Mouse (Mus musculus): ENCODE data around the gene Sympk. TPM values are rescaled to one million over a fixed set of nuclear protein-coding genes. Genes with fewer than 3 reads are reported as not detected.

Gene Sympk
- polyA plus RNA-seq, 1 experiment from 2014 or later, result 36.0 TPM

DNA sequence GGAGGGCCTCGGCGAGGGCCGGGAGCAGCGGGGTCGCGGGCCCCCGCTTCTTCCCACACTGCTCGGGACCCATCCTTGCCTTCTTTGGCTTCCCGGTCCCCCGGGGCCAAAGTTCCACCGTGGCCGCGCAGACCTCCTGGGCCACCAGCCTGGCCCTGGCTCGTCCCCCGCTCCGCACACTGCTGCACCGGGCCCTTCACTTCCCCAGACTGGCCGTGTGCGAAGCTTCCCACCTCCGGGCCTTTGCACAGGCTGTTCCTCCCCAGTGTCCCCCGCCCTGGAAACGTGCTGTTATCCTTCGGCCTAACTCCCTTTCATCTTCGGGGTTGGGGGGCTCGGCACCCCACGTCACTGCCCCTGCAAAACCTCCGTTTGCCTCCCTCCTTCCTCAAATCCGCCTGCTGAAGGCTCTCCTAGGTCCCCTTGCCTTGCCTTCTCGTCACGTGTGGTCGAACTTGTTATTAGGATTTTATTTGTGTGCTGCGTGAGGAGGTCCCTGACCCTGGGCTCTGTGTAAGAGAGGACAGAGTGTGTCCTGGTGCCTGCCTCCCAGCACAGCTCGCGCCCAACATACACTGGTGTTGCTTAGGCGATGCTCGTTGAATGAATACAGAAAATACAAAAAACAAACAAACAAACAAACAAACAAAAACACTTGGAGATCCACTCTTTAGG lies 541 bp downstream of the Sympk start:
- H3K4me2 ChIP-seq (ENCODE audit: low read depth, severe bottlenecking), result peak overlapping the region; percentile 82
- peak; percentile 56 for DNase-seq (ENCODE audit: low spot score)
- H3K27me3 ChIP-seq (ENCODE audit: control insufficient read depth, insufficient read depth, low read length), result peaks cover 32% of the 10 kb centered on the region
- H3K27ac ChIP-seq (replicated peaks; ENCODE audit: low read depth, low read length), result 0 out of 2 replicates have a peak overlapping the region, but pooled peaks have one; percentile 47
- peak overlapping the region; percentile 86 for H3K9ac ChIP-seq (ENCODE audit: low read length)
- H3K36me3 ChIP-seq (ENCODE audit: control insufficient read depth, insufficient read depth, low read length), result peaks cover 7% of the 10 kb centered on the region
- H3K4me3 ChIP-seq (ENCODE audit: low read depth, low read length), result peak overlapping the region; percentile 85
- H3K4me1 ChIP-seq (ENCODE audit: control insufficient read depth, insufficient read depth, low read length), result peaks cover 6% of the 10 kb centered on the region; the same call in 1 of the 2 replicates
- no peaks in the 10 kb centered on the region for H3K9me3 ChIP-seq (ENCODE audit: control insufficient read depth, low read length)
- WGBS, result 2% methylated on average over 27 of the region's 36 CpGs
- ATAC-seq (ENCODE audit: insufficient number of reproducible peaks, low FRiP score, low TSS enrichment, low read depth), result peak; percentile 37

DNA sequence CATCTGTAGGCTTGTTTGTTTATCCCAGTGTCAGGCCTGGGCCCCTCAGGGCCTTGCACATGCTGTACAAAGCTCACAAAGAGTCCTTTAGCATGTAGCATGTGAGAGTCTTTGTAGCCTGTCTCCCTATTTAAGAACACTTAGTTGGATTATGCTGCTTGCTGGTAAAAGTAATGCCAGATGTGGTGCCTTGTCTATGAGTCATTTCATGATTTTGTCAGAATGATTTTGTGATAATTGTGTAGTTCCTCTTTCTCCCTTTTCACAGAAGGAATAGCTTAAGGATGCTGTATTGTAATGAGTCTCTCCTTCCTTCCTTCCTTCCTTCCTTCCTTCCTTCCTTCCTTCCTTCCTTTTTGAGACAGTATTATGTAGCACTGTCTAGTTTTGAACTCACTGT lies 3.9 kb downstream of the Sympk start:
- no peak overlapping the region for H3K27ac ChIP-seq (replicated peaks; ENCODE audit: low read depth, low read length)
- H3K36me3 ChIP-seq (ENCODE audit: control insufficient read depth, insufficient read depth, low read length), result peaks cover 22% of the 10 kb centered on the region
- ATAC-seq (ENCODE audit: insufficient number of reproducible peaks, low FRiP score, low TSS enrichment, low read depth) (no peak), DNase-seq (ENCODE audit: low spot score) (no peak)
- no peaks in the 10 kb centered on the region for H3K9me3 ChIP-seq (ENCODE audit: control insufficient read depth, low read length)
- peaks cover 6% of the 10 kb centered on the region; the same call in 1 of the 2 replicates for H3K4me1 ChIP-seq (ENCODE audit: control insufficient read depth, insufficient read depth, low read length)
- H3K4me2 ChIP-seq (ENCODE audit: low read depth, severe bottlenecking), result no peak overlapping the region
- H3K9ac ChIP-seq (ENCODE audit: low read length), result no peak overlapping the region
- H3K27me3 ChIP-seq (ENCODE audit: control insufficient read depth, insufficient read depth, low read length), result peaks cover 7% of the 10 kb centered on the region
- H3K4me3 ChIP-seq (ENCODE audit: low read depth, low read length), result no peak overlapping the region

DNA sequence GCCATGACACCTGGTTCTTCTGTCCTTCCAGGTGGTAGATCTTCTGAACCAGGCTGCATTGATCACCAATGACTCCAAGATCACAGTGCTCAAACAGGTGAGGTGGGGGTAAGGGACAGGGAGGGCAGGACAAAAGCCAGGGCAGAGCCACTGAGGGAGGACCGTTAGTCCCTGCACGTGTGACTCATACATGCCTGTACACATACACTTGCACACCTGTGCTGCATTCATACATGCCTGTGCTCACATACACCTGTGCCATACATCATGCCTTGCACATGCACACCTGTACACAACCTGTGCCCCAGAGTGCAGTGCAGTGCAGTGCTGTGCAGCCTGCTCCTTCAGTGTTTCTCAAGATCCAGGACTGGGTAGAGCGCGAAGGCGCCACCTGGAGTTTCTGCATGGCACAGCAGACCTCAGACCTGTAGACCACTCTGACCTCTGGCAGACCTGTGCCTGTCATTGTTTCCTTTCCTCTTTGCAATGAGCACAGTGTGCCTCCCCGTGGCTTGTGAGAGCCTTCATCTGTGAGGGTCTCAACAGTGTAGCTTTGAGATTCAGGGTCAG lies 5.0 kb downstream of the Sympk start:
- Histone ChIP-seq H3K9me3 (ENCODE audit: control insufficient read depth, low read length) (no peaks in the 10 kb centered on the region), H3K36me3 (ENCODE audit: control insufficient read depth, insufficient read depth, low read length) (peaks cover 24% of the 10 kb centered on the region), H3K27ac (replicated peaks; ENCODE audit: low read depth, low read length) (no peak overlapping the region), H3K9ac (ENCODE audit: low read length) (no peak overlapping the region), H3K4me1 (ENCODE audit: control insufficient read depth, insufficient read depth, low read length) (peaks cover 6% of the 10 kb centered on the region; the same call in 1 of the 2 replicates), H3K4me3 (ENCODE audit: low read depth, low read length) (no peak overlapping the region), H3K27me3 (ENCODE audit: control insufficient read depth, insufficient read depth, low read length) (no peaks in the 10 kb centered on the region), H3K4me2 (ENCODE audit: low read depth, severe bottlenecking) (no peak overlapping the region)
- ATAC-seq (ENCODE audit: insufficient number of reproducible peaks, low FRiP score, low TSS enrichment, low read depth) (peak; percentile 28; the same call in 1 of the 2 replicates), DNase-seq (ENCODE audit: low spot score) (peak; percentile 81)
- WGBS, result 66% methylated on average over 6 of the region's 6 CpGs

DNA sequence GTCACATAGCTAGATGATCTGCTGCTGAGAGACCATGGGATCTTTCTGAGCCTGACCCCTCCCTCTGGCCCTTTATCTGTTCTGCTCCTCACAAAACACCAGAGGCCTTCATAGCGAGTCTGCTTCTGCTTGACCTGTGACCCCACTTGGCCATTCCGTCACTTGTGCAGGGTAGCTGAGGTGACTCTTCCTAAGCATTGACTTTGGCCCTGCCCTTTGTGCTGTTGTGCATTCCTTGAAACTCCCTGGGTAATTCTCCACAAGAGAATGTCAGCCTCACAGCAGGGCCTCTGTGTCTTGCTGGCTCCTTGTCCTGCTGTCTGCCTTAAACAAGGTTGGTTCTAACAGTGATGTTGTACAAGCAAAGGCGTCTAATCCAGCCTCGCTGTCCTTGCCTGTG lies 7.5 kb downstream of the Sympk start:
- Histone ChIP-seq H3K27me3 (ENCODE audit: control insufficient read depth, insufficient read depth, low read length) (no peaks in the 10 kb centered on the region), H3K9me3 (ENCODE audit: control insufficient read depth, low read length) (no peaks in the 10 kb centered on the region), H3K4me1 (ENCODE audit: control insufficient read depth, insufficient read depth, low read length) (no peaks in the 10 kb centered on the region), H3K4me2 (ENCODE audit: low read depth, severe bottlenecking) (no peak overlapping the region), H3K4me3 (ENCODE audit: low read depth, low read length) (no peak overlapping the region), H3K9ac (ENCODE audit: low read length) (no peak overlapping the region), H3K36me3 (ENCODE audit: control insufficient read depth, insufficient read depth, low read length) (peaks cover 34% of the 10 kb centered on the region), H3K27ac (replicated peaks; ENCODE audit: low read depth, low read length) (no peak overlapping the region)
- ATAC-seq (ENCODE audit: insufficient number of reproducible peaks, low FRiP score, low TSS enrichment, low read depth) (no peak), DNase-seq (ENCODE audit: low spot score) (no peak)
- 87% methylated on average over 4 of the region's 4 CpGs for WGBS

DNA sequence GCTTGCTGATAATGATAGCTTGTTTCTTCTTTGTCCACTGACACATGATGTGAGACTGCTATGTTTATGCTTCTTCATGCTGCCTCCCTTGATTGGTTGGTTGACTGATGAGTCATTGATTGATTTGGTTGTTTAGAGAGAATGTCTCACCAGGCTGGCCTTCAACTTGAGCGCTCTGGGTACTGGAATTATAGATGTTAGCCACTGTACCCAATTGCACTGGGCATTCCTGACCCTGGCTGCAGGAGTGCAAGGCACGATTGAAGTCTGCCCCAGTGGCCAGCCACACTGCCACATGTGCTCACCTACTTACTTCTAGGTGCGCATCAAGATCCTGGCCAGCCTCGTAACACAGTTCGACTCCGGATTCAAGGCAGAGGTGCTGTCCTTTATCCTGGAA lies 20.4 kb downstream of the Sympk start:
- WGBS, result 95% methylated on average over 6 of the region's 6 CpGs
- H3K36me3 ChIP-seq (ENCODE audit: control insufficient read depth, insufficient read depth, low read length), result peaks cover 56% of the 10 kb centered on the region
- no peaks in the 10 kb centered on the region for H3K9me3 ChIP-seq (ENCODE audit: control insufficient read depth, low read length)
- H3K27ac ChIP-seq (replicated peaks; ENCODE audit: low read depth, low read length), result no peak overlapping the region
- no peak overlapping the region for H3K4me3 ChIP-seq (ENCODE audit: low read depth, low read length)
- H3K9ac ChIP-seq (ENCODE audit: low read length), result no peak overlapping the region
- no peak overlapping the region for H3K4me2 ChIP-seq (ENCODE audit: low read depth, severe bottlenecking)
- DNase-seq (ENCODE audit: low spot score) (no peak), ATAC-seq (ENCODE audit: insufficient number of reproducible peaks, low FRiP score, low TSS enrichment, low read depth) (no peak)
- no peaks in the 10 kb centered on the region for H3K4me1 ChIP-seq (ENCODE audit: control insufficient read depth, insufficient read depth, low read length)
- no peaks in the 10 kb centered on the region for H3K27me3 ChIP-seq (ENCODE audit: control insufficient read depth, insufficient read depth, low read length)

DNA sequence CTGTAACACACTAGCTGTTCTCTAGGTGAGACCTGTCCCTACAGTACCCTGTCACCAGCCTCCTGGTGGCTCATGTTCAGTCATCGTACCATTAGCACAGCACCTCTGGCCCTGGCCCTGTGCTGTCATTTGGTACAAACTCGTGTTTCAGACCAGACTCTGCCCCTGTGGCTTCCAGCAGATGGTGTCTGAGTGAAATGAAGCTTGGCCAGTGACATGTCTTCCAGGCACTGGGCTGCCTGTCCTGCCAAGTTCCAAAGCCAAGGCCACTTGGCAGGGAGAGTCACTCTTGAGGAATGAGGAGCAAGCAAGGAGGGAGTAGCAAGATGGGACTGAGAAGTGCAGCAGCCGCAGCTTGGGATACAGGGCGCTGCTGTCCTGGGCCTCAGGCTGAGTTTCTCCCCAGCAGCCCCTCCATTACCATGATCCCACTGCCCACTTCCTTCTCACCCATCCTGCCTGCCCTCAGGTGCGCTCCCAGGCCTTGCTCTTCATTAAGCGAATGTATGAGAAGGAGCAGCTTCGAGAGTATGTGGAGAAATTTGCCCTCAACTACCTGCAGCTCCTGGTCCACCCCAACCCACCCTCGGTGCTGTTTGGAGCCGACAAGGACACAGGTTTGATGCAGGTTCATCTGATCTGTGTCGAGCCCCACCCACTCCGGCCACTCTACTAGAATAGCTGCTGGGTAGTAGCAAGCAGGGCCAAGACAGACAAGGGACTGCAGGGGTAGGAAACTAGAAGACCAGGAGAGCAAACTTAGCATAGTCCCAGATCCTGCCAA lies 22.3 kb downstream of the Sympk start:
- DNase-seq (ENCODE audit: low spot score), result no peak
- Histone ChIP-seq H3K27ac (replicated peaks; ENCODE audit: low read depth, low read length) (no peak overlapping the region), H3K4me1 (ENCODE audit: control insufficient read depth, insufficient read depth, low read length) (no peaks in the 10 kb centered on the region)

DNA sequence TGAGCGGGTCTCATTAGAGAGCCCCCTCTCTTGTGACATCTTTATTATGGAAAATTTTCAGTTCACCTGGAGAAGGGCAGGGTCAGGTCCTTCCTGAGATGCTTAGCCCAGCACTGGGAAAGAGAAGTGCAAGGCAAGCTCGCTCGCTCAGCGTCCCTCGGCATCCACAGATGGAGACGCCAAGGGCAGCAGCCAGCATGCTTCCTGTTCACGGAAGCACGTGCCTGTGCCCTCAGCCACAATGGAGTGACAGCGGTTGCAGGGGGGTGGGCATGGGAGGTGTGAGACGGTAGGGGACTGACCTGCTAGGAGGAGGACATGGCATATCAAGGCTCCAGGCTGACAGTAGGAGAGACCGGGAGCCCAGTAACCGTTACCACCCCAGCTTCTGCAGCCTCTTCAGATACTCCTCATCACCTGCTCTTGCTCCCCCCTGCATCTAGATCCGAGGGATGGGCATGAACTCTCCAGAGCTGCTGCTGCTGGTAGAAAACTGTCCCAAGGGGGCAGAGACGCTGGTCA lies 23.9 kb downstream of the Sympk start:
- no peak overlapping the region for H3K4me3 ChIP-seq (ENCODE audit: low read depth, low read length)
- no peak overlapping the region for H3K9ac ChIP-seq (ENCODE audit: low read length)
- H3K4me2 ChIP-seq (ENCODE audit: low read depth, severe bottlenecking), result no peak overlapping the region
- ATAC-seq (ENCODE audit: insufficient number of reproducible peaks, low FRiP score, low TSS enrichment, low read depth) (no peak), DNase-seq (ENCODE audit: low spot score) (no peak)
- whole genome bisulfite sequencing, result 85% methylated on average over 14 of the region's 14 CpGs
- H3K27me3 ChIP-seq (ENCODE audit: control insufficient read depth, insufficient read depth, low read length), result no peaks in the 10 kb centered on the region
- H3K27ac ChIP-seq (replicated peaks; ENCODE audit: low read depth, low read length), result no peak overlapping the region
- no peaks in the 10 kb centered on the region for H3K4me1 ChIP-seq (ENCODE audit: control insufficient read depth, insufficient read depth, low read length)
- peaks cover 44% of the 10 kb centered on the region for H3K36me3 ChIP-seq (ENCODE audit: control insufficient read depth, insufficient read depth, low read length)
- H3K9me3 ChIP-seq (ENCODE audit: control insufficient read depth, low read length), result no peaks in the 10 kb centered on the region

More for the DNA sequence above, 22.3 kb downstream of the Sympk start:
- Histone ChIP-seq H3K9me3 (ENCODE audit: control insufficient read depth, low read length) (no peaks in the 10 kb centered on the region), H3K36me3 (ENCODE audit: control insufficient read depth, insufficient read depth, low read length) (peaks cover 43% of the 10 kb centered on the region), H3K4me3 (ENCODE audit: low read depth, low read length) (no peak overlapping the region), H3K27me3 (ENCODE audit: control insufficient read depth, insufficient read depth, low read length) (no peaks in the 10 kb centered on the region), H3K9ac (ENCODE audit: low read length) (no peak overlapping the region), H3K4me2 (ENCODE audit: low read depth, severe bottlenecking) (no peak overlapping the region)
- no peak for ATAC-seq (ENCODE audit: insufficient number of reproducible peaks, low FRiP score, low TSS enrichment, low read depth)
- WGBS, result 91% methylated on average over 11 of the region's 11 CpGs

DNA sequence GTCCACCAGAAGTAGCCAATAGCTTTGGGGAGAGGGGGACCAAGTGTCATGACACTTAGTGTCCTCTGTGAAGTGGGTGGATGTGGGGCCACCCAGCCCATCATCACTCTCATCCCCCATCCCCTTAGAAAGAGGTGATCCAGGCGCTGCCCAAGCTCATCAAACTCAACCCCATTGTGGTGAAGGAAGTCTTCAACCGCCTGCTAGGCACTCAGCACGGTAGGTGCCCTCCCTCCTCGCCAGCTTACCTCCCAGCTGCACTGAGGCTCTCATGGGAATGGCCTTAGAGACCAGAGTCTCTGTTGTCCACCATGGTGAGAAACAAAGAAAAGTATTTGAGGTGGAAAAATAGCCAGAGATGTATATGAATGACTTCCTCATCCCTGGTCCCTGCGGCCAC lies 25.1 kb downstream of the Sympk start:
- ATAC-seq (ENCODE audit: insufficient number of reproducible peaks, low FRiP score, low TSS enrichment, low read depth) (no peak), DNase-seq (ENCODE audit: low spot score) (no peak)
- H3K27me3 ChIP-seq (ENCODE audit: control insufficient read depth, insufficient read depth, low read length), result no peaks in the 10 kb centered on the region
- no peak overlapping the region for H3K4me3 ChIP-seq (ENCODE audit: low read depth, low read length)
- H3K4me1 ChIP-seq (ENCODE audit: control insufficient read depth, insufficient read depth, low read length), result no peaks in the 10 kb centered on the region
- no peaks in the 10 kb centered on the region for H3K9me3 ChIP-seq (ENCODE audit: control insufficient read depth, low read length)
- no peak overlapping the region for H3K4me2 ChIP-seq (ENCODE audit: low read depth, severe bottlenecking)
- H3K36me3 ChIP-seq (ENCODE audit: control insufficient read depth, insufficient read depth, low read length), result peaks cover 40% of the 10 kb centered on the region
- 94% methylated on average over 5 of the region's 5 CpGs for WGBS
- H3K9ac ChIP-seq (ENCODE audit: low read length), result no peak overlapping the region
- H3K27ac ChIP-seq (replicated peaks; ENCODE audit: low read depth, low read length), result no peak overlapping the region
